Mouse (Mus musculus) MEL (cell line): ENCODE data around the gene A630023A22Rik. TPM values are rescaled to one million over a fixed set of nuclear protein-coding genes. Genes with fewer than 3 reads are reported as not detected.

Experiments
- DNase-seq: peaks from one replicate; pipeline ENCODE4 v3.0.0; 2011; ENCODE audit warnings: low read depth, low spot score
- H3K27ac ChIP-seq: 2 replicates; pipeline ENCODE4 v1.5.1; 2012; ENCODE audit warnings: low read depth, mild to moderate bottlenecking, control low read depth, low read length, moderate library complexity; ENCODE audit not compliant: control insufficient read depth
- H3K27me3 ChIP-seq, 2 experiments: fragments of 150-350 bp in 1 of 2; sonication (generic) in 1 of 2; 2 replicates each; pipeline ENCODE4 v1.6.1; 2012; ENCODE audit warnings: low read length in 2 of 2, mild to moderate bottlenecking in 2 of 2, improper control_type of control experiment in 1 of 2, moderate library complexity in 1 of 2; ENCODE audit not compliant: insufficient read depth in 2 of 2, control insufficient read depth in 1 of 2
- H3K36me3 ChIP-seq, 2 experiments: 2 replicates each; pipeline ENCODE4 v1.6.1; 2012 to 2014; ENCODE audit warnings: low read length in 2 of 2, improper control_type of control experiment in 1 of 2, inconsistent platforms in 1 of 2, mild to moderate bottlenecking in 1 of 2; ENCODE audit not compliant: insufficient read depth in 2 of 2, control insufficient read depth in 1 of 2
- H3K4me1 ChIP-seq, 2 experiments: fragments of 150-350 bp in 1 of 2; sonication (generic) in 1 of 2; 2 replicates each; pipeline ENCODE4 v1.6.1; 2012; ENCODE audit warnings: low read length in 2 of 2, improper control_type of control experiment in 1 of 2, mild to moderate bottlenecking in 1 of 2; ENCODE audit not compliant: insufficient read depth in 2 of 2, control insufficient read depth in 1 of 2
- H3K4me3 ChIP-seq, 2 experiments: fragments of 150-350 bp in 1 of 2; sonication (generic) in 1 of 2; 2 replicates each; pipeline ENCODE4 v1.5.1; 2012; ENCODE audit warnings: low read depth in 2 of 2, low read length in 2 of 2, mild to moderate bottlenecking in 2 of 2, moderate library complexity in 2 of 2, control low read depth in 1 of 2, improper control_type of control experiment in 1 of 2; ENCODE audit not compliant: control insufficient read depth in 1 of 2, insufficient read depth in 1 of 2
- H3K79me2 ChIP-seq: 2 replicates; pipeline ENCODE4 v1.6.1; 2012; ENCODE audit warnings: mild to moderate bottlenecking, low read length, moderate library complexity; ENCODE audit not compliant: control insufficient read depth, poor library complexity, insufficient read depth
- H3K9ac ChIP-seq: 2 replicates; pipeline ENCODE4 v1.6.1; 2012; ENCODE audit warnings: low read depth, mild to moderate bottlenecking, control low read depth, low read length, moderate library complexity; ENCODE audit not compliant: control insufficient read depth, poor library complexity, severe bottlenecking
- H3K9me3 ChIP-seq: fragments of 150-350 bp; sonication (generic); replicated peaks from 2 replicates; pipeline ENCODE4 v1.6.1; 2012; ENCODE audit warnings: mild to moderate bottlenecking, low read length, improper control_type of control experiment, moderate library complexity; ENCODE audit not compliant: insufficient read depth
- CHD1 ChIP-seq: IDR thresholded peaks from 2 replicates; pipeline ENCODE4 v1.6.1; 2012; ENCODE audit warnings: low read depth, mild to moderate bottlenecking, inconsistent platforms, low read length, improper control_type of control experiment
- E2F4 ChIP-seq: IDR thresholded peaks from 2 replicates; pipeline ENCODE4 v1.6.1; 2011; ENCODE audit warnings: low read depth, low read length, improper control_type of control experiment, borderline replicate concordance
- ELF1 ChIP-seq: IDR thresholded peaks from 2 replicates; pipeline ENCODE4 v1.6.1; 2014; ENCODE audit warnings: low read depth, mild to moderate bottlenecking, inconsistent platforms, low read length, improper control_type of control experiment, moderate library complexity
- ETS1 ChIP-seq: IDR thresholded peaks from 2 replicates; pipeline ENCODE4 v1.6.1; 2012; ENCODE audit warnings: low read depth, mild to moderate bottlenecking, inconsistent platforms, low read length, improper control_type of control experiment, moderate library complexity
- GABPA ChIP-seq: IDR thresholded peaks from 2 replicates; pipeline ENCODE4 v1.6.1; 2012; ENCODE audit warnings: low read depth, mild to moderate bottlenecking, inconsistent platforms, low read length, improper control_type of control experiment, moderate library complexity
- GATA1 ChIP-seq: IDR thresholded peaks from 2 replicates; pipeline ENCODE4 v1.6.1; 2011; ENCODE audit warnings: low read depth, low read length, improper control_type of control experiment
- HCFC1 ChIP-seq: IDR thresholded peaks from 2 replicates; pipeline ENCODE4 v1.6.1; 2012; ENCODE audit warnings: low read depth, mild to moderate bottlenecking, inconsistent platforms, low read length, improper control_type of control experiment, moderate library complexity
- JUND ChIP-seq: IDR thresholded peaks from 2 replicates; pipeline ENCODE4 v1.6.1; 2011; ENCODE audit warnings: low read depth, mild to moderate bottlenecking, improper control_type of control experiment, low read length
- KAT2A ChIP-seq: conservative IDR thresholded peaks from 2 replicates; pipeline ENCODE4 v1.6.1; 2012; ENCODE audit warnings: low read depth, low read length, improper control_type of control experiment, inconsistent platforms
- MAZ ChIP-seq: IDR thresholded peaks from 2 replicates; pipeline ENCODE4 v1.6.1; 2012; ENCODE audit warnings: low read depth, mild to moderate bottlenecking, inconsistent platforms, low read length, improper control_type of control experiment
- MXI1 ChIP-seq: IDR thresholded peaks from 2 replicates; pipeline ENCODE4 v1.6.1; 2011; ENCODE audit warnings: mild to moderate bottlenecking, low read depth, low read length, improper control_type of control experiment
- NELFE ChIP-seq: IDR thresholded peaks from 2 replicates; pipeline ENCODE4 v1.6.1; 2011; ENCODE audit warnings: low read depth, low read length, improper control_type of control experiment
- POLR2A ChIP-seq, 2 experiments: IDR thresholded peaks; 2 replicates each; pipeline ENCODE4 v1.6.1; 2011 to 2012; ENCODE audit warnings: low read length in 2 of 2, mild to moderate bottlenecking in 2 of 2, control low read depth in 1 of 2, improper control_type of control experiment in 1 of 2, low read depth in 1 of 2, moderate library complexity in 1 of 2; ENCODE audit not compliant: control insufficient read depth in 1 of 2, insufficient read depth in 1 of 2, poor library complexity in 1 of 2
- RAD21 ChIP-seq: IDR thresholded peaks from 2 replicates; pipeline ENCODE4 v1.6.1; 2011; ENCODE audit warnings: mild to moderate bottlenecking, low read depth, low read length, improper control_type of control experiment
- SIN3A ChIP-seq: IDR thresholded peaks from 2 replicates; pipeline ENCODE4 v1.6.1; 2012; ENCODE audit warnings: low read length, improper control_type of control experiment, inconsistent platforms
- TBP ChIP-seq: IDR thresholded peaks from 2 replicates; pipeline ENCODE4 v1.8.0; 2011; ENCODE audit warnings: low read depth, low read length, improper control_type of control experiment
- UBTF ChIP-seq: IDR thresholded peaks from 2 replicates; pipeline ENCODE4 v1.6.1; 2012; ENCODE audit warnings: low read depth, mild to moderate bottlenecking, inconsistent platforms, low read length, improper control_type of control experiment, moderate library complexity, borderline replicate concordance; ENCODE audit not compliant: insufficient read depth
- USF1 ChIP-seq: IDR thresholded peaks from 2 replicates; pipeline ENCODE4 v1.6.1; 2014; ENCODE audit warnings: low read depth, mild to moderate bottlenecking, inconsistent platforms, low read length, improper control_type of control experiment, moderate library complexity
- USF2 ChIP-seq, 2 experiments: IDR thresholded peaks; 2 replicates each; pipeline ENCODE4 v1.6.1; 2011 to 2012; ENCODE audit warnings: improper control_type of control experiment in 2 of 2, low read length in 2 of 2, borderline replicate concordance in 1 of 2, inconsistent platforms in 1 of 2, low read depth in 1 of 2, mild to moderate bottlenecking in 1 of 2; ENCODE audit not compliant: insufficient read depth in 1 of 2
- ZKSCAN1 ChIP-seq: IDR thresholded peaks from 2 replicates; pipeline ENCODE4 v1.6.1; 2012; ENCODE audit warnings: low read depth, mild to moderate bottlenecking, inconsistent platforms, low read length, improper control_type of control experiment, moderate library complexity
- ZMIZ1 ChIP-seq: IDR thresholded peaks from 2 replicates; pipeline ENCODE4 v1.6.1; 2012; ENCODE audit warnings: low read depth, mild to moderate bottlenecking, inconsistent platforms, low read length, improper control_type of control experiment, moderate library complexity
- ZNF384 ChIP-seq: IDR thresholded peaks from 2 replicates; pipeline ENCODE4 v1.6.1; 2012; ENCODE audit warnings: low read depth, mild to moderate bottlenecking, inconsistent platforms, low read length, improper control_type of control experiment
- polyA plus RNA-seq, 2 experiments: library from polyadenylated mRNA; stranded (reverse) in 1 of 2; unstranded in 1 of 2; fragments of >175 nt in 1 of 2; fragments of >200 nt in 1 of 2; gene quantifications; 2 replicates each; pipeline versions ENCODE4 v1.2.1 to v1.2.4; 2012; ENCODE audit warnings: low replicate concordance in 2 of 2, low read depth in 1 of 2; ENCODE audit not compliant: insufficient read length in 2 of 2, insufficient read depth in 1 of 2, missing spikeins in 1 of 2
- total RNA-seq: library from RNA; depleted of rRNA; stranded (reverse); fragments of 300-350 nt; gene quantifications from 2 replicates; pipeline ENCODE4 v1.2.3, GENCODE M21; 2012

Gene A630023A22Rik
- total and polyA plus RNA-seq, 3 experiments = not detected

GRCm38 (mm10) chr14:34114311-34114710 is 11.8 kb upstream of the A630023A22Rik start:
- no peak overlapping the region for H3K9ac ChIP-seq
- no peaks in the 10 kb centered on the region for H3K79me2 ChIP-seq
- H3K27ac ChIP-seq = no peak overlapping the region
- no peaks in the 10 kb centered on the region for H3K27me3 ChIP-seq
- H3K4me1 ChIP-seq = no peaks in the 10 kb centered on the region
- H3K36me3 ChIP-seq = no peaks in the 10 kb centered on the region
- H3K4me3 ChIP-seq = no peak overlapping the region
- no peak for DNase-seq
- TF ChIP-seq ZKSCAN1 (no peak), MAZ (no peak), MXI1 (no peak), POLR2A (IDR thresholded peaks at IDR 0.05; ENCODE audit: control insufficient read depth in 1 of 2, insufficient read depth in 1 of 2, low read depth in 1 of 2, low read length in 2 of 2, poor library complexity in 1 of 2) (no peak), USF2 (IDR thresholded peaks at IDR 0.05; ENCODE audit: borderline replicate concordance in 1 of 2, insufficient read depth in 1 of 2, low read depth in 1 of 2, low read length in 2 of 2) (no peak), RAD21 (no peak), ETS1 (no peak)
- H3K9me3 ChIP-seq = no peaks in the 10 kb centered on the region

GRCm38 (mm10) chr14:34107594-34107993 is 5.0 kb upstream of the A630023A22Rik start:
- Histone ChIP-seq H3K9me3 (no peaks in the 10 kb centered on the region), H3K27ac (no peak overlapping the region), H3K9ac (no peak overlapping the region), H3K4me1 (no peaks in the 10 kb centered on the region), H3K79me2 (no peaks in the 10 kb centered on the region), H3K4me3 (no peak overlapping the region), H3K27me3 (no peaks in the 10 kb centered on the region; a peak in 1 of 4 replicates), H3K36me3 (no peaks in the 10 kb centered on the region)
- no peak for TF ChIP-seq HCFC1
- no peak for TF ChIP-seq MXI1
- no peak for TF ChIP-seq GABPA
- TF ChIP-seq E2F4 = no peak
- TF ChIP-seq GATA1 = no peak
- TF ChIP-seq UBTF = no peak
- TF ChIP-seq ZMIZ1 = no peak
- TF ChIP-seq CHD1 = no peak
- TF ChIP-seq USF1 = no peak
- TF ChIP-seq KAT2A = no peak
- TF ChIP-seq JUND = no peak
- no peak for TF ChIP-seq USF2 (IDR thresholded peaks at IDR 0.05; ENCODE audit: borderline replicate concordance in 1 of 2, insufficient read depth in 1 of 2, low read depth in 1 of 2, low read length in 2 of 2)
- TF ChIP-seq TBP = no peak
- no peak for TF ChIP-seq NELFE
- TF ChIP-seq SIN3A = no peak
- TF ChIP-seq ETS1 = no peak
- TF ChIP-seq ELF1 = no peak
- TF ChIP-seq ZNF384 = no peak
- TF ChIP-seq POLR2A (IDR thresholded peaks at IDR 0.05; ENCODE audit: control insufficient read depth in 1 of 2, insufficient read depth in 1 of 2, low read depth in 1 of 2, low read length in 2 of 2, poor library complexity in 1 of 2) = no peak
- DNase-seq = no peak
